Mouse (Mus musculus) CD4-positive, CD25-positive, alpha-beta regulatory T cell, adult 2 months (primary cell): ENCODE data around the gene Ly6g6d.
A peak's percentile ranks its signal among the peaks of the same experiment; 100 is the strongest.
"Not testable (repeated sequence)": the region's sequence is repeated elsewhere in the genome, so short reads cannot be mapped to it uniquely, and the experiment has no call there.

Experiments used
- DNase-seq: peaks from one replicate; pipeline ENCODE4 v3.0.0-alpha.2; 2012; ENCODE audit warnings: low read depth, low spot score

Gene Ly6g6d

DNA sequence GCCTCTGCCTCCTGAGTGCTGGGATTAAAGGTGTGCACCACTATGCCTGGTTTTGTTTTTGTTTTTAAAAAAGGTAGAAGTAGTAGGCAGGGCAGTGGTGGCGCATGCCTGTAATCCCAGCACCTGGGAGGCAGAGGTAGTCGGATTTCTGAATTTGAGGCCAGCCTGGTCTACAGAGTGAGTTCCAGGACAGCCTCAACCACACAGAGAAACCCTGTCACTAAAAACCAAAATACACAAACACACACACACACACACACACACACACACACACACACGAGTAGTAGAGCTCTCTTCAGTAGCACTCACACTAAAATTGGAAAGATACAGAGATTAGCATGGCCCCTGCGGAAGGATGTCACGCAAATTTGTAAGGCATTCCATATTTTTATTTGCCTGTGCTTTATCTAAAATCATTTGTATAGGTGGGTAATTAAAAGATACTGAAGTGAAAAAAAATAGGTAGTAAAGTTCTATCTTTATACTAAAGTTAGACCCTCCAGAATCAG, 28.9 kb downstream of the Ly6g6d start:
- DNase-seq: no peak

DNA sequence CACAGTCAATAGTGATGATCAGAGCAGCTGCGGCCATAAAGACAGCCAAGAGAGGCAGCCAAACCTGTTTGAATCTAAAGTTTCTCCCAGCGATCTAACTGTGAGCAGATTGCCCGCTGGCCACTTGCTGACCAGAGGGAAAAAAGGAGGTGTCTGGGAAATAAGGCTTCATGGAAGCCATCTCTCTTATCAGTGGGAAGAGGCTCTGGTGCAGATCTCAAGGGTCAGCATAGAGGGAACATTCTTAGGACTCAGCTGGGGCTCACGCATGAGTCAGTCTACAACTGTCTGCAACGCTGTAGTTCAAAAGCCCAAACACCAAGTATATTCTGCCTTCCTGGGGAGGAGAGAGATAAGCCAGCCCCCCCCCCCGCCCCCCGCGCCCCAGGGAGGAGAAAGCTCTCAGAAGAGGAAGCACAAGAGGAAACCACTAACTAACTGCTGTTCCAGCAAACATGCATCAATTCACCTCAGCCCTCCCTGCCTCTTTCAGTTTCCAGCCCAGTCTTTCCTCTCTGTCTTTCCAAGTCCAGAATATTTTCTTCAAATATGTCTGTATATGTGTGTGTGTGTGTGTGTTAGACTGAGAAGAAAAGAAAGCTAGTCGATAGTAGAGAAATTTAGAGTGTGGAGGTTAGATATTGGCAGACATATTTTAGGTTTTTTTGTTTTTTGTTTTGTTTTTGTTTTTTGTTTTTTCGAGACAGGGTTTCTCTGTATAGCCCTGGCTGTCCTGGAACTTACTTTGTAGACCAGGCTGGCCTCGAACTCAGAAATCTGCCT, 29.5 kb downstream of the Ly6g6d start:
- DNase-seq: peak; percentile 69

DNA sequence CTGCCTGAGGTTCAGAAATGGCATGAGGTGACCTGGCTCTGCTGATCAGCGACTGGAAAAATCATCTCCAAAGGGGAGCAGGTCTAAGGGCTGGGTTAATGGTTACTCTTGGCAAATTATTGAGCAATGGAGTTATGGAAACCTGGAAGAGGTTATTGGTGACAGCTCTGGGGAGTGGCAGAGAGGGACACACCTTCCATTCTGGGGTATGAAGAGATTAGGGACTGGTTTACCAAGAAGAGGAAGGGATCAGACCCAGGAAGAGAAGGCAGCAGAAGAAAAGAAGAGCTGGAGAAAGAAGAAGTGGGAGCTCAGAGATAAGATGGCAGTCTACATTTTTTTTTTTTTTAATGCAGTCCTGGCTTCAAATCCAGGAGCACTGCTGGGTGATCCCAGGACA, 30.2 kb downstream of the Ly6g6d start:
- DNase-seq: no peak

DNA sequence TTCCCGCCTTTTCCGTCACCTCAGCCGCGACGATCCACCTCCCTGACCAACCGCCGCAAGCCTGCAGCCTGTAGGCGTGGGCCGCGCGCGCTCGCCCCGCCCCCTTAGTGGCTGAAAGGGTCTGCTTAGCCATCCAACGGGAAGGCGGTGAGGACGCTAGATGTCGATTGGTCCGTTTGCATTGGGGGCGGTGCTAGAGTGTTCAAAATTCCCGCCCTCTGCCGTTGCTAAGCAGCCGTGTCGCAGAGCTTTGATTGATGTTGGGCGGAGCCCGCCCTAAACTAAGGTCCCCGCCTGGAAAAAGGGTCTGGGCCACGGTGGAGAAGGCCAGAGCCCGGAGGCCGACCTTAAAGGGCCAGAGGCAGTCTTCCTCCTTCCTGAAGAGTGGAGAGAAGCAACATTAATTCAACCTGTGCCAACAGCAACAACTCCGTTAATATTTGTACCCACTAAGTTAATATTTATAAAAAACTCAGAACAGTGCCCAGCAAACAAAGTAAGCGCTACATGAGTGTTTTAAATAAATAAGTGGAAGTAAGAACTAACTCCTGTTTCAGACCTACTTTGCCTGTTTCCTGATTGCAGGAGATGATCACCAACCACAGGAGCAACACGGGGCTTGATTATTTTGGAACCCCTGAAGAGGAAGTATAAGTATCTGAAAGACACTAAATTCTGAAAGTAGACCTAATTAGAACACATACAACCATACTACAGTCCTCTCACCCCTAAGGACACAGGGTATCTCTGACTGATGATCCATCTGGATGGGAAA, 31.0 kb downstream of the Ly6g6d start, which contains the start of gene Msh5:
Msh5 (minus strand) TSS at position 65 of the 775 bp plus-strand sequence.
- peak; percentile 98 for DNase-seq

DNA sequence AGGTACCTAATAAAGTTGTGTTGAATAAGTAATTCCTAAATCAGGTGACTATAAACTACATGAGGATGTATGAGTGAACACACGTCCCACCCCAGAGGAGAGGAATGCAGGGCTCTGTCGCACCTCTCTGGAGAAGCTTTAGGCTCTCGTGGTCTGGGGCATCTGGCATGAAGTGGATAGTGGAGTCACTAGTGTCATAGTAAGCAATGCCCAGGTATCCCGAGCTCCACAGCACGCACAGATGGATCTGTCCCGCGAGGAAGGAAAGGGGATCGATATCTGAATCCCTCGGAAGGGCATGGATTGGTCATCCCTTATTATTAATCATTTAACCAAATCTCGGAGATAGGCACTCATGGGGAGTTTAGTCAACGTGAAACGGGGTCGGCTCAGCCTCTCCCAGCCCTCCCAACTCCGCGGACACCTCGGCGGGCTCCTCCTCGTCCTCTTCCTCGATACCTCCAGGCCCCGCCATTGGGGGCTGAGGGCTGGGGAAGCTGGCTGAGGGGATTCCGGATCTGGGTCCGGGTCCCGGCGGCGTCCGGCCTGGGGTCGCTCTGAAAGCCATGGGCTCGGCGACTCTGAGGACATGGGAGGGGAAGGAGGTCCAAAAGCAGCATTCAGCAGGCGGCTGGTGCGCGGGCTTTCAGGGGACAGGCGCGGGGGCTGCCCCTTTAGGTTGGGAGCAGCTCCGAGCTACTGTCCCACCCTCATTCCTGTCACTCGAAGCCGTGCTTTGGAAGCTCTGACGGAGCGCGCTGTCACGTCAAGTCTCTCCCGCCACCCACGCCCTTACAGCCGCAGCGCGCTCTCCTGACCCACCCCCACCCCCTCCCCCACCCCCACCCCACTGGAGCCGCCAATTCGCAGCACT, 31.8 kb downstream of the Ly6g6d start:
- no peak for DNase-seq

DNA sequence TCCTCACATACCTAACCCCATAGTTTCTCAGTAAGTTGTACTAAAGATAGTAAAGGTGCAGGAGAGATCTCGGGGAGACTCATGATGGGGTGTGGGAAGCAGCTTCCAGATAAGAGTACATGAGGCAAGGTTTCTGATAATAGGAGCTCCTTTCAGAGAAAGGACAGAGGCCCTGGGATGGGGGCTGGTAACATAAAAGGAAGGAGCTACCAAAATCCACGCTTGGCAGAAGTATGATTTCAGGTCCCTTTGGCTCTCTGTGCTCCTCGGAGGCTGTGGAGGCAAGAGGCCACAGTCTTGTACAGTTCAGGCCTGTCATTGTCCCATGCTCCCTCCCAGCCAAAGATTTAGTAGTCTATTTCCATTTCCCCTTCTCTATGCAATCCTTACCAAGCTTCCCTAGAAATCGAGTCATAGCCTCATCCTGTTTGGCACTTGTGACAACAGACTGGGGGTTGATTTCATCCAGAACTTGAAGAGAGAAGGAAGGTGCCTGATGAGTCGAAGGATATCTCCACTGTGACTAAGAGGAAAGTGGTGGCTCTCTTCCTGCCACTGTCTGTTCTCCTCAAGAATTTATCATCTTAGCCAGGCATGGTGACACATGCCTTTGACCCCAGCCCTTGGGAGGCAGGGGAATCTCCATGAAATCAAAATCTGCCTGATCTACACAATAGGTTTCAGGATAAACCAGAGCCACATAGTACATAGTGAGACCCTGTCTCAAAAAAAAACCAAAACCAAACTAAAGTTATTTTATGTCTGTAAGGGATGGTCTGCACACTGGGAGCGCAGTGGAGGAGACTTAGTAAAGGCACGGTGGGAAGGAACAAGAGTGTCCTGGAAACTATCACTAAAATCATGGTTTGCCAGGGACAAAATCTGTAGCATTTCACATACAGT, 32.7 kb downstream of the Ly6g6d start:
- no peak for DNase-seq

DNA sequence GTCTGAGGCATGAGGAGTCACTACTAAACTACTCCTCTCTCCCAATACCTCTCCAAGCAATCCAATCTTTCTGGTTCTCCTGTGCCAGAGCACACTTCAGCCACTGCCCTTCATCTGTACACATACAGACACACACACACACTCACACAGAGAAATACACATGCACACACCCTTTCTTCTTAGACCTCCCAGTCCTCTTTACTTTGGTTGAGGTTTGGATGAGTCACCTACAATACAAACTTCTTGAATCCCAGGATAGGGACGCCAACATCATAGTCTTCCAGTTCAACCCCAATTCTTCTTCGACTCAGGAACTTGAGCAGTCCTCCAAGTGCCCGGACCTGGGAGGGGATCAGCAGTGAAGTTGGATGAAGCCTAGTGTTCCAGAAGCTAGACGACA, 34.1 kb downstream of the Ly6g6d start:
- DNase-seq: no peak

DNA sequence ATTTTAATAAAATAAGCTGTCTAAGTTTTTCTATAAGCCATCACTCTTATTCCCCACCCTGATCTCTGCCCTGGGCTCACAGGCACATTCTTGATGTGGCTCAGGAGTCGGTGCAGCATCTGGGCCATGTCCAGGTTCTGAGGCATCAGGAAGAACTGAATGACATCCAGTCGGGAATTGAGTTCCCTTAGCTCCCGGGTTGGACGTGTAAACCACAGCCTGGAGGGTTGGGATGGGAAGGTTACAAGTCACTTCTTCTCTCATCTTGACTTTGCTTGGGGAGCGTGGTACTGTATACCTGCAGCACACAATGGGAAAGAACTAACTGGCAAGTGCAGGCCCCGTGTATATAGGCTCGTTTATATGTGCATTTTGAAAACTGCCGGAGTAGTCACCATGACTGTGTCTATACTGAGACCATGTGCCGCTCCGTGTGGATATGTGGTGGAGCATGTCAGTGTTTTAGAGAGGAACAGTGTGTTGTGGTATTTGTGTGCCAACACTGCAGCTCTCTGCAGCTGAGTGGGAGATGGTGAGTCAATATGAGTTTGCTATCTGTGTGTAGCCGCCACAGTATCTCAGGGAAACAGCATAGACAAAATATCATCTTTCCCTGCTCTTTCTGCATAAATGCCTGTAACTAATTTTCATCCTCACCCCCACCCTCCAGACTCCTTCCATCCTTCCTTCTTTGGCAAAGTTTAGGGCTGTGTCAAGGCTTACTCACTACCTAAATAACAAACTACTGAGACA, 38.6 kb downstream of the Ly6g6d start:
- no peak for DNase-seq

DNA sequence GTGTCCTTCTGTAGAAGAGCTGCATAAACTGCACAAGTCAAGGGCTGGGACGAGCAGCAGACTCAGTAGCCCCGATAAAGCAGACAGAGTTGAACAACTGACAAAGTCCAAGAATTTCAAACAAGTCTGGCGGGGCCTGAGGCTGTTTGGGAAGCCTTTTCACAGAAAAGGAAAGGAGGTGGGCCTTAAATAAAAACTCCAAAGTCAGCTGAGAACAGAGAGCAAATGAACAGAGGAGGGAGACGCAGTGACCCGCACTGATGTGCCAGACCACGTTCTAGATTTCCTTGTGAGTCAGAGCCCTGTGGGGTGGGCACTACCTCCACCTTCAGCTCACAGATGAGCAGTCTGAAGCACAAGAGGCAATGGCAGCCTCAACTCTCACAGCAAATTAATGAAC, 43.0 kb downstream of the Ly6g6d start:
- DNase-seq: no peak

DNA sequence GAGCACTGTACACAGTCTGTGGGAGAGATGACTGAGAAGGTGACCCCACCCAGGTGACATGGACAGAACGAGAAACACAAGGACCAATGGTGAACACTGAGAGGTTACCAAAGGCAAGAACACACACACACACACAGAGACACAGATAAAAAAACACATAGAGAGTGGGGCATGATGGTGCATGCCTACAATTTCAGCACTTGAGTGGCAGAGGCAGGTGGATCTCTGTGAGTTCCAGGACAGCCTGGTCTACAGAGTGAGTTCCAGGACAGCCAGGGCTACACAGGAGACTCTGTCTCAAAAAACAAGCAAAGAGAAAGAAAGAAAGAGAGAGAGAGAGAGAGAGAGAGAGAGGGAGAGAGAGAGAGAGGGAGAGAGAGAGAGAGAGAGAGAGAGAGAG, 44.2 kb downstream of the Ly6g6d start:
- DNase-seq: not testable (repeated sequence)

DNA sequence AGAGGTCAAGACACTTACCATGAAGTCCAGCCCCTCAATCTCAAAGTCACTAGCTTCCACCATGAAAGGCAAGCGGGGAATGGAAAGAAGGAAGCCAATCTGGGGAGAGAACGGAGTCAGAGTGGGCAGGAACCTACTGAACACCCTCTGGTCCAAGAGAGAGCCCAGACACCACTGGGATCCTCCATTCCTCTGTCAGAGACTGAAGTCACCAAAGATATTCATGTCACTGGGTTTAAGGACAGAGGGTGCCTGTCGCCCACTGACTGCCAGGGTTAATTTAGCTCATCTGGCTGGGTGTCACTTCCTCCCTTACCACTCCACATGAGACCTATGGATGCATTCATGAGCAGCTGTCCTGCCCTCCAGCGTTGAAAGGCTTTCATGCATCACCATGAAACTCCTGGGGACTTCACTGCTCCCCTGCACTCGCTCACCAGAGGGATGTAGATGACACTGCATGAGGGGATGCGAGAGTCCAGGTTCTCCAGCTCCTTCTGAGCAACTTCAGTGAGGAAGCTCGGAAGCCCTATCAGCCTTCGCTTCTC, 45.5 kb downstream of the Ly6g6d start:
- DNase-seq: no peak

DNA sequence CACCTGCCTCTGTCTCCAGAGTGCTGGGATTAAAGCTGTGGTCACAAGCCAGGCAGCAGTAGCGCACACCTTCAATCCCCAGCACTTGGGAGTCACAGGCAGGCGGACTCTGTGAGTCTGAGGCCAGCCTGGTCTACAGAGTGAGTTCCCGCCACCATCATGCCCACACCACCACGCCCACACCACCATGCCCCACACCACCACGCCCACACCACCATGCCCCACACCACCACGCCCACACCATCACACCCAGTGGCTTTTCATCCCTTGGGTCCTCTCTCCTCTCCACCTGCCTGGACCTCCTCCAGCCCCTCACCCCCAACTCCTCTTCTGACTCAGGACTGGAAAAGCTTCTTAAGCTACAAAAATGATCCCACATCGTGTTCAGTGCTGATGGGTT, 46.0 kb downstream of the Ly6g6d start:
- DNase-seq: no peak

DNA sequence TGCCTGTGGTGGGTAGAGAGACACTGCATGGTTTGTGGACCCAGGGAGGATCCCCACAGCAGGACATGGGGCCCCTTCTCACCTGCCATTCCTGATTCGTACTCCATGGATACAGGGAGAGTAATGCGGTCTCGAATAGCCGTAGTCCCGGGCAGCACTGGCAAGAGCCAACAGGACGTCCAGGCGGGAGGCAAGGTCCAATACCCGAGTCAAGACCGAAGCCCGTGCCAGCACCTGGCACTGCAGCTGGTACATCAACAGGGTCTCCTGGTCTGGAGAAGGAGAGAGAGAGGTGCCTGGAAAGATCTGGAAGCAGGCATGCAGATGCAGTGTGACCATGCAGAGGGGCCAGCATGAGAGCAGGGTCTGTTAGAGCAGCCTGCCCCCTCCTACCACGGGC, 46.6 kb downstream of the Ly6g6d start:
- no peak for DNase-seq

DNA sequence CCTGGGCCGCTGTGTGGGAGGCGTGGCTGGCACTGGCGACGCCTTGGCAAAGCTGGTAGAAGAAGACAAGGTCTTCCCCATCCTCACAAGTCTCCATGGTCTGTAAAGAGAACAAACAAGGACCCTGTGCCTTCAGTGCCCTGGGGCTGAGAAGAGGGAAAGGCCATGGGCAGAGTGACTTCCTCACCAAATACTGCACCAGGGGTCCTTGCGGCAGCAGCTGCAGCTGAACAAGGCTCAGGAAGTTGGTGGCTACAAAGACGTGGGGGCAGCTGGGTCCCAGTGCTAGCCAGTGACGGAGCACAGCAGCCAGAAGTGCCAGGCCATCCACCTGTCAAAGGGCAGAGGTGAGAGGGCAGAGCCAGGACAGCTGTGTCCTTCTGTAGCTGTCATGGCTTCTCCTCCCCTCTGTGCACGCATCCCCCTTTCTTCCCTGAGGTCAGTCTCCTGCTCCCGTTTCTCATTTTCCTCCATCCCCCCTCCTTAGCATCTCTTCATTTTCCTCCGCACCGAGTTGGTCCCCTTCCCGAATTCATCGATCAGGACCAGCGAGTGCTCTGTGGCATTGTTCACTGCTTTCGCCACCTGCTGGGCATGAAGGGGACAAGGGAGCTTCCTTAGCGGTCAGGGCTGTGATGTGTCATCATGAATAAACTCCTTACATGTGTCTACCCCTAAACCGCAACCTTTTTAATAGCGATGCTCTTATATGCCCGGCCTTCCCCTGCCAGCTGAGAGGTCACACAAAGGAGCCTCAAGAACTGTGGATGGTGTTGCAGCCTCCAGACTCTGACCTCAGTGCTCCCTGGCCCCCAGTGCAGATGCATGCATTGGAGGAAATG, 48.0 kb downstream of the Ly6g6d start:
- peak; percentile 60 for DNase-seq

DNA sequence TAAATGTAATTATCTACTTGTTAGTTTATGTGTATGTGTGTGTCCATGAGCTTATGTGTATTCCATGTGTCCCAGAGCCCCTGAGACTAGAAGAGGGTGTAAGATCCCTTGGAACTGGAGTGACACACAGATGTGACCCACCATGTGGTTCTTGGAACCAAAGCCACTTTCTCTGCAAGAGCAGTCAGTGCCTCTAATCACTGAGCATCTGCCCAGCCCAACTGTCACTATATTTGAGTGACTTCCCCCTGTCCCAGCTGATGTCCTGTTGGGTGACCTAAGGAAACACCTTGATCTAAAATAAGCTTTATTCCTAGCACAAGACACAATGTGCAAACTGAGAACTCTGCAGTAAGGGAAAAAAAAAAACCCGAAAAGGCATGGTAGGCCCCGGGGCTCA, 49.5 kb downstream of the Ly6g6d start:
- DNase-seq: no peak

DNA sequence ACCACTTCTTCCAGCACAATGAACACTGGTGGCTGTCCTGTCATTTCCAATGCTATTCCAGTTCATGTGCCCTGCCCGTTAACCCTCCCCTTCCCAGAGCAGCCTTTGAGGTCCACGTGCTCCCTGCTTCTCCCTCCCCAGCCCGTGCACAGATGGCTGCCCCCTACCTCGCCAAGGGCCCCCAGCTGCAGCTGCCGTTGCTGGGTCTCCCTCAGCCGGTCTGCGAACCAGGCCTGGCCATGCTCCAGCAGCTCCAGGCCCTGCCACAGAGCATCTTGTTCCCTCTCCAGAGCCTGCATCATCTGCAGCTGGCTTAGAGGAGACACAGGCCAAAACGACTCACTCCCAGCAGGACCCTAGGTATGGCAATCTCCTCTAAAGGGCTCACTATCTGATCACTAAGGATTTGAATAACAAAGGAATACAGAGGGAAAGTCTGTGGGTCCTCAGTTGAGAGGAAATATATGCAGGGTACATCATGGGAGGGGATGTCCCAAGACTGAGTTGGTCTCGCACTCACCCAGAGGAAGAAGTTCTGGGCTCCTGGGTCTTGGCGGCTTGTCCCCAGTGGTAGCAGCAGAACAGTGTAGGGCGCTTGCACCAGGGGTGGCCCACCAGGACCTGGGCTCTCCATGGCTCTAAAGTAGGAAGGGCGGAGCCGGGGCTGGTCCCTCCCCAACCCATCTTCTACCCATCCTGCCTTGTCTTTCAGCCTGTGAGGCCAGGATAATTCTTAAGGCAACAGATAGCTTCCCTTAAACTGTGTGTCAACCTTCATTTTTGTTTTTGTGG, 50.4 kb downstream of the Ly6g6d start, which contains the start of gene Sapcd1:
Sapcd1 (minus strand) TSS at position 740 of the 792 bp plus-strand sequence.
- no peak for DNase-seq

DNA sequence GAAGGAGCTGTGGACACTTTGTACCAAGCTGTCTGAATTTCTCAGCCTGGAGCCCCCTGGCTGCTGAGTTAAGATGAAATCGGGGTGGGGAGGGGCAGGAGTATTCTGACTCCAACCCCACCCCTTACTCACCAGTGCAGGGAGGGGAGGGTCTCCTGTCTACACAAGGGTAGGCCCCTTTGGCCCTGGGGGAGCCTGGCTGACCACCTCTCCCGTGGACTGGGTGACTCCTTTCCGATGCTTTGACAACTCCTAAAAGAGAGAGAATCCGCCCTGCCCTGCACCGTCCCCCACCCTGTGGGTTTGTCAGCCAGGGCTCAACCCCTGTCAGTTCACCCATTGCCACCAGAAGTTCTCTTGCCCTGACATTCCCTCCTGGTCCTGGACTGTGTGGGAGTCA, 51.7 kb downstream of the Ly6g6d start:
- DNase-seq: no peak
